9 mouse cellular contexts compared by ENCODE assay signal in genomic region chr7:143006097-143006755, GRCm38 (mm10). TPM values are rescaled to one million over a fixed set of nuclear protein-coding genes. Genes with fewer than 3 reads are reported as not detected.
DNase-seq lines count a peak whose midpoint lies in the region; ATAC-seq and TF ChIP-seq lines count a peak whose summit lies in the region.
"Had no signal": no experiment of that assay in that cellular context is flagged by ENCODE, and none has a peak within 500 bp of the region (broad histone marks: within the 10 kb centered on the region; RNA-seq: fewer than 3 reads in every experiment).

No protein-coding gene starts in this region.

- intact Hi-C loops in heart, postnatal 36 days (cut with DNase I), result loop anchor here (2.0 to 5.0 kb wide), 2 partner anchors 111 to 461 kb away; no protein-coding TSS in a partner anchor

- H3K27ac ChIP-seq in heart, embryonic 15.5 days, result peak overlapping the region; percentile 35; the same call in 1 of the 2 replicates
- H3K27ac ChIP-seq in MEL (ENCODE audit: control insufficient read depth, low read depth, low read length), result peak overlapping the region; percentile 100
- H3K27ac ChIP-seq: midbrain, embryonic 13.5 days had no signal

- no peak for TF ChIP-seq RAD21 in MEL (IDR thresholded peaks at IDR 0.05; ENCODE audit: low read depth, low read length)

- DNase-seq in heart, postnatal 36 days, result no peak
- DNase-seq in MEL (ENCODE audit: low read depth, low spot score), result peak; percentile 90
- DNase-seq in induced T-regulatory cell, adult 2 months (ENCODE audit: low read depth), result peak; percentile 58
- DNase-seq in spleen, adult 12 weeks (ENCODE audit: low spot score), result peak; percentile 58
- no peak for DNase-seq in adrenal gland, postnatal 4 days (ENCODE audit: low spot score in 2 of 2)
- DNase-seq in ovary, postnatal 10 days (ENCODE audit: low spot score), result no peak
- no peak for DNase-seq in cerebellum, postnatal 10 days

- TF ChIP-seq CTCF in MEL (IDR thresholded peaks at IDR 0.05 in 2 of 3, conservative IDR thresholded peaks at IDR 0.05 in 1 of 3; ENCODE audit: control insufficient read depth in 1 of 3, insufficient read depth in 1 of 3, low read depth in 2 of 3, low read length in 3 of 3, poor library complexity in 1 of 3, severe bottlenecking in 1 of 3), result no peak

- no peak overlapping the region for H3K4me3 ChIP-seq in heart, embryonic 15.5 days
- H3K4me3 ChIP-seq in MEL (ENCODE audit: control insufficient read depth in 1 of 2, insufficient read depth in 1 of 2, low read depth in 2 of 2, low read length in 2 of 2), result peak overlapping the region; percentile 71 to 77
- H3K4me3 ChIP-seq: midbrain, embryonic 13.5 days had no signal

- peaks cover 35% of the 10 kb centered on the region for H3K79me2 ChIP-seq in MEL (ENCODE audit: control insufficient read depth, insufficient read depth, low read length, poor library complexity)

- no peaks in the 10 kb centered on the region for H3K27me3 ChIP-seq in heart, embryonic 15.5 days
- H3K27me3 ChIP-seq in MEL (ENCODE audit: control insufficient read depth in 1 of 2, insufficient read depth in 2 of 2, low read length in 2 of 2), result no peaks in the 10 kb centered on the region
- H3K27me3 ChIP-seq: midbrain, embryonic 13.5 days had no signal

- ATAC-seq in heart, embryonic 15.5 days (replicated peaks; ENCODE audit: insufficient number of reproducible peaks, insufficient read depth, low FRiP score, low read depth), result no peak
- ATAC-seq: midbrain, embryonic 13.5 days had no signal

- whole genome bisulfite sequencing in heart, embryonic 15.5 days, result 72% methylated on average over 2 of the region's 2 CpGs

- peaks cover 55% of the 10 kb centered on the region for H3K4me1 ChIP-seq in heart, embryonic 15.5 days (replicated peaks)
- H3K4me1 ChIP-seq in MEL (ENCODE audit: control insufficient read depth in 1 of 2, insufficient read depth in 2 of 2, low read length in 2 of 2), result peaks cover 14 to 64% of the 10 kb centered on the region in 2 experiments

- no peak overlapping the region; the same call in 1 of the 2 replicates for H3K9ac ChIP-seq in heart, embryonic 15.5 days
- peak overlapping the region; percentile 88 for H3K9ac ChIP-seq in MEL (ENCODE audit: control insufficient read depth, low read depth, low read length, poor library complexity, severe bottlenecking)
- H3K9ac ChIP-seq: midbrain, embryonic 13.5 days had no signal

- peak in 1 of 2 experiments; percentile 73; a peak in 2 of 4 replicates for TF ChIP-seq POLR2A in MEL (IDR thresholded peaks at IDR 0.05; ENCODE audit: control insufficient read depth in 1 of 2, insufficient read depth in 1 of 2, low read depth in 1 of 2, low read length in 2 of 2, poor library complexity in 1 of 2)

- H3K9me3 ChIP-seq in heart, embryonic 15.5 days (replicated peaks), result no peaks in the 10 kb centered on the region
- no peaks in the 10 kb centered on the region for H3K9me3 ChIP-seq in MEL (replicated peaks; ENCODE audit: insufficient read depth, low read length)
- H3K9me3 ChIP-seq: midbrain, embryonic 13.5 days had no signal

- peak; percentile 85 to 95 for TF ChIP-seq EP300 in MEL (IDR thresholded peaks at IDR 0.05; ENCODE audit: low read depth in 1 of 2, low read length in 2 of 2)

- H3K4me2 ChIP-seq in heart, embryonic 15.5 days, result peak overlapping the region; percentile 14; the same call in 1 of the 2 replicates
- H3K4me2 ChIP-seq: midbrain, embryonic 13.5 days had no signal

- no peaks in the 10 kb centered on the region for H3K36me3 ChIP-seq in heart, embryonic 15.5 days
- H3K36me3 ChIP-seq in MEL (ENCODE audit: control insufficient read depth in 1 of 2, insufficient read depth in 2 of 2, low read length in 2 of 2), result peaks cover 3 to 52% of the 10 kb centered on the region in 2 experiments
- H3K36me3 ChIP-seq: midbrain, embryonic 13.5 days had no signal

TF ChIP-seq in MEL, 35 proteins besides CTCF, POLR2A, EP300 and RAD21:
- peak; percentile 94 for TF ChIP-seq ETS1 (IDR thresholded peaks at IDR 0.05; ENCODE audit: low read depth, low read length)
- TF ChIP-seq POLR2AphosphoS5 (IDR thresholded peaks at IDR 0.05; ENCODE audit: borderline replicate concordance, low read depth, low read length), result no peak
- TF ChIP-seq HCFC1 (IDR thresholded peaks at IDR 0.05; ENCODE audit: low read depth, low read length), result peak; percentile 47; the same call in 1 of the 2 replicates
- TF ChIP-seq CHD2 (IDR thresholded peaks at IDR 0.05; ENCODE audit: low read length), result peak; percentile 36
- peak; percentile 71 for TF ChIP-seq POLR2AphosphoS2 (IDR thresholded peaks at IDR 0.05; ENCODE audit: low read length)
- no peak for TF ChIP-seq MEF2A (IDR thresholded peaks at IDR 0.05; ENCODE audit: extremely low read depth, insufficient replicate concordance, low read depth, low read length, poor library complexity, severe bottlenecking)
- TF ChIP-seq TBP (IDR thresholded peaks at IDR 0.05; ENCODE audit: low read depth, low read length), result peak; percentile 88
- peak; percentile 54 for TF ChIP-seq NELFE (IDR thresholded peaks at IDR 0.05; ENCODE audit: low read depth, low read length)
- no peak for TF ChIP-seq E2F4 (IDR thresholded peaks at IDR 0.05; ENCODE audit: borderline replicate concordance, low read depth, low read length)
- TF ChIP-seq MAFK (IDR thresholded peaks at IDR 0.05; ENCODE audit: borderline replicate concordance, low read depth, low read length), result no peak
- TF ChIP-seq CHD1 (IDR thresholded peaks at IDR 0.05; ENCODE audit: low read depth, low read length), result no peak
- TF ChIP-seq MXI1 (IDR thresholded peaks at IDR 0.05; ENCODE audit: low read depth, low read length), result peak; percentile 52
- no peak for TF ChIP-seq ZC3H11A (IDR thresholded peaks at IDR 0.05; ENCODE audit: low read depth, low read length)
- no peak for TF ChIP-seq GABPA (IDR thresholded peaks at IDR 0.05; ENCODE audit: low read depth, low read length)
- no peak for TF ChIP-seq ZNF384 (IDR thresholded peaks at IDR 0.05; ENCODE audit: low read depth, low read length)
- no peak for TF ChIP-seq SMC3 (IDR thresholded peaks at IDR 0.05; ENCODE audit: low read depth, low read length)
- no peak for TF ChIP-seq UBTF (IDR thresholded peaks at IDR 0.05; ENCODE audit: borderline replicate concordance, insufficient read depth, low read depth, low read length)
- 0 out of 2 replicates have a peak, but pooled peaks have one; percentile 48 for TF ChIP-seq RCOR1 (IDR thresholded peaks at IDR 0.05; ENCODE audit: low read depth, low read length)
- no peak for TF ChIP-seq KAT2A (conservative IDR thresholded peaks at IDR 0.05; ENCODE audit: low read depth, low read length)
- no peak for TF ChIP-seq USF2 (IDR thresholded peaks at IDR 0.05; ENCODE audit: borderline replicate concordance in 1 of 2, insufficient read depth in 1 of 2, low read depth in 1 of 2, low read length in 2 of 2)
- no peak for TF ChIP-seq JUND (IDR thresholded peaks at IDR 0.05; ENCODE audit: low read depth, low read length)
- no peak for TF ChIP-seq NRF1 (IDR thresholded peaks at IDR 0.05; ENCODE audit: insufficient read depth, low read depth, low read length, poor library complexity, severe bottlenecking)
- peak; percentile 90; the same call in 1 of the 2 replicates for TF ChIP-seq MAZ (IDR thresholded peaks at IDR 0.05; ENCODE audit: low read depth, low read length)
- peak; percentile 43; the same call in 1 of the 2 replicates for TF ChIP-seq MYC (IDR thresholded peaks at IDR 0.05; ENCODE audit: low read depth, low read length)
- TF ChIP-seq ELF1 (IDR thresholded peaks at IDR 0.05; ENCODE audit: low read depth, low read length), result no peak
- peak; percentile 70; the same call in 1 of the 2 replicates for TF ChIP-seq ZMIZ1 (IDR thresholded peaks at IDR 0.05; ENCODE audit: low read depth, low read length)
- TF ChIP-seq USF1 (IDR thresholded peaks at IDR 0.05; ENCODE audit: low read depth, low read length), result peak; percentile 53; the same call in 1 of the 2 replicates
- peak; percentile 97 for TF ChIP-seq TCF12 (IDR thresholded peaks at IDR 0.05; ENCODE audit: low read depth, low read length)
- TF ChIP-seq TAL1 (IDR thresholded peaks at IDR 0.05; ENCODE audit: low read length), result peak; percentile 99
- peak; percentile 60; the same call in 1 of the 2 replicates for TF ChIP-seq BHLHE40 (IDR thresholded peaks at IDR 0.05; ENCODE audit: borderline replicate concordance, low read depth, low read length)
- peak; percentile 89 for TF ChIP-seq SIN3A (IDR thresholded peaks at IDR 0.05; ENCODE audit: low read length)
- no peak for TF ChIP-seq MAX (IDR thresholded peaks at IDR 0.05; ENCODE audit: low read length)
- no peak for TF ChIP-seq ZKSCAN1 (IDR thresholded peaks at IDR 0.05; ENCODE audit: low read depth, low read length)
TF ChIP-seq in MEL: peak in this region for 16.

RNA-seq across cellular contexts. Expression of gene Tspan32, which starts 1.4 kb away (rescaled TPM):
- polyA plus RNA-seq in heart, embryonic 15.5 days (2015; fragmentation: Nextera tagmentation; extraction: Ambion mirVana), result 2.4 and 3.7 TPM in 2 replicates
- under 1 TPM; 0.28 to 0.46 TPM for total RNA-seq in heart, postnatal 36 days (2021)
- 159 and 205 TPM in 2 replicates for total RNA-seq in MEL (2012; rRNA removed)
- 100 to 1,000 TPM in 1 of 2 experiments, 10 to 100 TPM in 1; 53.5 to 212 TPM for polyA plus RNA-seq in MEL (2012; ENCODE audit: insufficient read depth in 1 of 2, insufficient read length in 2 of 2, low read depth in 1 of 2, low replicate concordance in 2 of 2, missing spikeins in 1 of 2)
- 1 to 10 TPM; 1.5 to 2.6 TPM for total RNA-seq in adrenal gland, postnatal 4 days (2021)

RNA-seq across cellular contexts. Expression of gene Ascl2, which starts 37.2 kb away (rescaled TPM):
- polyA plus RNA-seq in heart, embryonic 15.5 days (2015; fragmentation: Nextera tagmentation; extraction: Ambion mirVana), result 0.10 and 0.95 TPM in 2 replicates
- not detected for total RNA-seq in heart, postnatal 36 days (2021)
- total RNA-seq in MEL (2012; rRNA removed), result not detected in 2 replicates
- not detected for polyA plus RNA-seq in MEL (2012; ENCODE audit: insufficient read depth in 1 of 2, insufficient read length in 2 of 2, low read depth in 1 of 2, low replicate concordance in 2 of 2, missing spikeins in 1 of 2)
- under 1 TPM; 0.36 to 0.96 TPM for total RNA-seq in adrenal gland, postnatal 4 days (2021)

RNA-seq across cellular contexts. Expression of gene Cd81, which starts 46.3 kb away (rescaled TPM):
- 780 and 813 TPM in 2 replicates for polyA plus RNA-seq in heart, embryonic 15.5 days (2015; fragmentation: Nextera tagmentation; extraction: Ambion mirVana)
- total RNA-seq in heart, postnatal 36 days (2021), result 100 to 1,000 TPM; 398 to 441 TPM
- 86.8 and 105 TPM in 2 replicates for total RNA-seq in MEL (2012; rRNA removed)
- 100 to 1,000 TPM in 1 of 2 experiments, not detected in 1; 133 TPM for polyA plus RNA-seq in MEL (2012; ENCODE audit: insufficient read depth in 1 of 2, insufficient read length in 2 of 2, low read depth in 1 of 2, low replicate concordance in 2 of 2, missing spikeins in 1 of 2)
- 100 to 1,000 TPM; 659 to 670 TPM for total RNA-seq in adrenal gland, postnatal 4 days (2021)

Comparison
In these comparisons a context has a peak if more than half of its experiments do, and no peak if none do; other contexts are left out.
1. DNase-seq: peak in MEL (single experiment), induced T-regulatory cell, adult 2 months (single experiment) and spleen, adult 12 weeks (single experiment); none in heart, postnatal 36 days (0 of 2), adrenal gland, postnatal 4 days (0 of 2), ovary, postnatal 10 days (single experiment) and cerebellum, postnatal 10 days (0 of 2).
2. RNA of gene Tspan32, which starts 1.4 kb away (total RNA-seq): 159 to 205 TPM in MEL; 1.5 to 2.6 TPM in adrenal gland, postnatal 4 days and 0.28 to 0.46 TPM in heart, postnatal 36 days; every median in the first group is over 10 times any median in the second.